Mouse (Mus musculus) kidney, adult 2 months (tissue): ENCODE results near the gene Tpsab1. TPM values are rescaled to one million over a fixed set of nuclear protein-coding genes. Genes with fewer than 3 reads are reported as not detected.

Experiments used
- DNase-seq: peaks from one replicate; pipeline ENCODE4 v3.0.0; 2021
- H3K27ac ChIP-seq: fragments of 200-500 bp; 2 replicates; pipeline ENCODE4 v1.5.1; 2012; ENCODE audit warnings: low read depth, low read length, control low read depth, inconsistent platforms; ENCODE audit not compliant: insufficient read depth
- H3K27me3 ChIP-seq: fragments of 200-500 bp; replicated peaks from 2 replicates; pipeline ENCODE4 v1.6.1; 2012; ENCODE audit warnings: mild to moderate bottlenecking, moderate library complexity, low read length, inconsistent platforms; ENCODE audit not compliant: control insufficient read depth, insufficient read depth
- H3K36me3 ChIP-seq: fragments of 200-500 bp; 2 replicates; pipeline ENCODE4 v1.6.1; 2012; ENCODE audit warnings: mild to moderate bottlenecking, moderate library complexity, low read length, inconsistent platforms; ENCODE audit not compliant: control insufficient read depth, insufficient read depth
- H3K4me1 ChIP-seq: fragments of 200-500 bp; 2 replicates; pipeline ENCODE4 v1.6.1; 2011; ENCODE audit warnings: low read length; ENCODE audit not compliant: control insufficient read depth, insufficient read depth
- H3K4me3 ChIP-seq: fragments of 200-500 bp; 2 replicates; pipeline ENCODE4 v1.5.1; 2011; ENCODE audit warnings: mild to moderate bottlenecking, low read depth, low read length, control low read depth; ENCODE audit not compliant: insufficient read depth
- CTCF ChIP-seq: fragments of 200-500 bp; conservative IDR thresholded peaks from 2 replicates; pipeline ENCODE4 v1.5.1; 2011; ENCODE audit warnings: low read depth, mild to moderate bottlenecking, control low read depth, low read length, moderate library complexity, mixed read lengths; ENCODE audit not compliant: insufficient read depth, insufficient read length
- POLR2A ChIP-seq: fragments of 200-500 bp; IDR thresholded peaks from one replicate; pipeline ENCODE4 v1.6.1; 2011; ENCODE audit warnings: low read depth, low read length, control low read depth
- WGBS: fragments of 180-500 bp; shearing (Covaris S2); methylation state at CpG from one replicate; pipeline ENCODE4 v1.1.7; 2018; 5-methylcytosine and 5-hydroxymethylcytosine counted together
- polyA plus RNA-seq: library from polyadenylated mRNA; depleted of rRNA; stranded (reverse); fragments of >200 nt; gene quantifications from 2 replicates; pipeline ENCODE4 v1.2.3, GENCODE M21; 2012; rRNA removed

Gene Tpsab1
- polyA plus RNA-seq, 1 experiment, result not detected

DNA sequence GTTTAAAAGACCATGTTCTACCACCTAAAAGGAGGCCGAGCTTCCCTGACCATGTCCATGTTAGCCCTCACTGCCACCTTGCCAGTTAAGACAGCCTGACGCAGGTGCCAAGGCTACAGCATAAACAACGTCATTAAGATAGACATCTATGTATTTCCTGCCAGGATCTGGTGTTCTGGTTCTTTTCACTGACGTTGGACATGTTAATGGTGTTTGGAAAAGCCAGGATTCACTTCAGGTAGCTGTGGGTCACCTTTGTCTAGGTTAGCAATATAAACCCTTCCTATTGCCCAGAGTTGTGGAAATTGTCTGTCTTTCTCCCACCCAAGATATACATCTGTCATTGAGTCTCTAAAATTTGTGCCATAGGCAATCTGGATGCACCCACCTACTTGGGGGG is 37.0 kb downstream of the Tpsab1 start, which contains the start of gene Prss28:
Prss28 (plus strand) TSS at position 301 of the 400 bp plus-strand sequence.
- Histone ChIP-seq H3K27me3 (no peaks in the 10 kb centered on the region), H3K27ac (no peak within 1 kb of the TSS), H3K4me3 (no peak within 1 kb of the TSS), H3K36me3 (no peaks in the 10 kb centered on the region), H3K4me1 (no peaks in the 10 kb centered on the region)
- no peak for TF ChIP-seq POLR2A
- TF ChIP-seq CTCF, result no peak
- 51% methylated on average over 4 of the region's 4 CpGs for WGBS
- DNase-seq, result no peak

DNA sequence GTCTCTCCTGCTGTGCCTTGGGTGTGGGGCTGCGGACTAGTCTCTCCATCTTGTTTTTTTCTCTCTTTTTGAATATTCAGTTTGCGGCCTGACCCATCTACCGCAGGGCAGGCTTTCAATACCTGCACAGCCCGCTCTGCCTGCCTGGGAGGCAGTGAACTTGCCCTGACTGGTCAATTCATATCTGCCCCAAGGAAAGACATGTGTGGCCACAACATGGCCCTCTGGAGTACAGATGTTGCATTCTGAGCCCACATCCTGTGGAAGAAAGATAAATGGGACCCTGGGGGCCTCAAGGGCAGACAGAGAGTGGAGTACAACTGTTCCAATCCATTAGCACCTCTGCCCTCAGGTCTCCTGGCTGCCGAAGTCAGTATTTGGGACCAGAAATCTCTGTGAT is 47.3 kb downstream of the Tpsab1 start, which contains the start of gene Prss34:
Prss34 (plus strand) TSS at position 301 of the 400 bp plus-strand sequence.
- H3K27me3 ChIP-seq, result no peaks in the 10 kb centered on the region
- H3K4me1 ChIP-seq, result no peaks in the 10 kb centered on the region
- no peaks in the 10 kb centered on the region for H3K36me3 ChIP-seq
- no peak within 1 kb of the TSS for H3K4me3 ChIP-seq
- no peak within 1 kb of the TSS for H3K27ac ChIP-seq
- WGBS, result 77% methylated on average over 5 of the region's 5 CpGs
- TF ChIP-seq CTCF (no peak), POLR2A (no peak)
- no peak for DNase-seq

DNA sequence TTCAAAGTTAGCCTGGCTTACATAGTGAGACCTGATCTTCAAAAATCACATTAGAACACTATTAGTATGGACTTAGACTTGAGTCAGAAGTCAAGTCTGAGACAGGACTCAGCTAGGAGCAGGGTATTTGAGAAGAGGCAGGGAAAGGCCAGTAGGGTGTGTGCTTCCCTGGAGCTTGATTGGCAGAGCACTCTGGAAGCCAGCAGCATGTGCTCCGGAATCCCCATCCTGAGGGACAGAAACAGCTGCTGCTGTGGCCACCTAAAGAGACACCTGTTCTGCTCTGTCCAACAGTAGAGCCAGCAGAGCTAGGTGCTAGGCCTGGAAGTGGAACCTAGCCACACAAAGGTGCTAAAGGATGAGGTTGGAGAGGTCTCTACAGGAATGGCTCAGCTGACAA is 51.3 kb downstream of the Tpsab1 start:
- WGBS, result 73% methylated on average over 1 of the region's 1 CpGs
- no peak for DNase-seq
- no peaks in the 10 kb centered on the region for H3K4me1 ChIP-seq

DNA sequence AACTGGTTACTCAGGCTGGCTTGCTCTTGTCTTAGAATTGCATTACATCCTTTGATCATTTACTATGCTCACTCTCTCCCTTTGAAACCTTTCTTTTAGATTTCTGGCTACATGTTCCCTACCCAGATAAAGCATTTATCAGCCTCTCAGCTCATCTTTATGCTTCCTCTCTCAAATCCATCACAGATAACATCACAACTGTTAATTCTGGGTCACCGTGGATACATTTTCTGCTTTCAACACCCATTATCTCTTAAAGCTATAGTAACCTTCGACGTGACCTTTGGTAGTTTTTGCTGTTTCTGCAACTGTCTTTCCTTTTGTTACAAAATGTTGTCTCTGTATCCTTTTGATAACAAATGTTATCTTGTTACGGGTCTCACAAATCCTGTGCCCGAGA is 51.9 kb downstream of the Tpsab1 start:
- TF ChIP-seq POLR2A (no peak), CTCF (no peak)
- WGBS, result 72% methylated on average over 5 of the region's 5 CpGs
- H3K27ac ChIP-seq, result no peak overlapping the region
- no peaks in the 10 kb centered on the region for H3K36me3 ChIP-seq
- no peaks in the 10 kb centered on the region for H3K27me3 ChIP-seq
- no peak overlapping the region for H3K4me3 ChIP-seq
- no peaks in the 10 kb centered on the region for H3K4me1 ChIP-seq
- DNase-seq, result no peak

More for the DNA sequence above, 51.3 kb downstream of the Tpsab1 start:
- TF ChIP-seq CTCF, result no peak
- TF ChIP-seq POLR2A, result no peak
- H3K4me3 ChIP-seq, result no peak overlapping the region
- H3K27me3 ChIP-seq, result no peaks in the 10 kb centered on the region
- H3K27ac ChIP-seq, result no peak overlapping the region
- no peaks in the 10 kb centered on the region for H3K36me3 ChIP-seq

Other genes starting within 250 kb of the Tpsab1 start
- 11.6 and 13.3 TPM in 2 replicates for gene Telo2, start 229.6 kb downstream of the Tpsab1 start, polyA plus RNA-seq
- not detected in 2 replicates for gene Ptx4, start 224.8 kb downstream of the Tpsab1 start, polyA plus RNA-seq
- 42.6 and 51.3 TPM in 2 replicates for gene Clcn7, start 212.2 kb downstream of the Tpsab1 start, polyA plus RNA-seq
- gene Ccdc154, start 183.1 kb downstream of the Tpsab1 start, polyA plus RNA-seq, result 0.04 and 0.05 TPM in 2 replicates
- gene Gm38655, start 170.1 kb downstream of the Tpsab1 start, polyA plus RNA-seq, result 0.11 TPM in 1 of 2 replicates, not detected in the other
- gene BC003965, start 161.0 kb downstream of the Tpsab1 start, polyA plus RNA-seq, result 10.8 and 12.2 TPM in 2 replicates
- 38.3 and 44.1 TPM in 2 replicates for gene Unkl, start 157.2 kb downstream of the Tpsab1 start, polyA plus RNA-seq
- 121 and 123 TPM in 2 replicates for gene Gnptg, start 105.4 kb downstream of the Tpsab1 start, polyA plus RNA-seq
- gene Tsr3, start 105.4 kb downstream of the Tpsab1 start, polyA plus RNA-seq, result 20.0 and 21.6 TPM in 2 replicates
- gene Baiap3, start 89.2 kb downstream of the Tpsab1 start, polyA plus RNA-seq, result 5.6 and 6.9 TPM in 2 replicates
- 110 and 128 TPM in 2 replicates for gene Ube2i, start 70.9 kb downstream of the Tpsab1 start, polyA plus RNA-seq
- not detected in 2 replicates for gene Prss34, start 47.2 kb downstream of the Tpsab1 start, polyA plus RNA-seq
- gene Prss28, start 36.9 kb downstream of the Tpsab1 start, polyA plus RNA-seq, result not detected in 2 replicates
- not detected in 2 replicates for gene Prss29, start 26.9 kb downstream of the Tpsab1 start, polyA plus RNA-seq
- 1.8 and 2.4 TPM in 2 replicates for gene Tpsb2, start 20.7 kb upstream of the Tpsab1 start, polyA plus RNA-seq
- gene Tpsg1, start 23.7 kb upstream of the Tpsab1 start, polyA plus RNA-seq, result 0.12 TPM in 1 of 2 replicates, not detected in the other
- 0.44 and 1.3 TPM in 2 replicates for gene Cacna1h, start 88.2 kb upstream of the Tpsab1 start, polyA plus RNA-seq
- gene Tekt4, start 109.1 kb upstream of the Tpsab1 start, polyA plus RNA-seq, result 0.07 and 0.08 TPM in 2 replicates
- not detected in 2 replicates for gene Sstr5, start 151.7 kb upstream of the Tpsab1 start, polyA plus RNA-seq
- gene Sox8, start 225.1 kb upstream of the Tpsab1 start, polyA plus RNA-seq, result 0.70 and 0.76 TPM in 2 replicates
- 31.6 and 35.4 TPM in 2 replicates for gene Lmf1, start 233.5 kb upstream of the Tpsab1 start, polyA plus RNA-seq